Mouse (Mus musculus) frontal cortex, postnatal 25 days (tissue): ENCODE measurements around the gene Snx27.

Experiments used
- DNase-seq, 2 experiments: peaks; one replicate each; pipeline ENCODE4 v3.0.0; 2022; ENCODE audit warnings: low spot score in 2 of 2

Gene Snx27

GRCm38 (mm10) chr3:94582456-94582891 is at the start of gene Snx27:
Gene Snx27, minus strand, starts transcription at chr3:94582716.
- peak; percentile 79 to 84 for DNase-seq

DNA sequence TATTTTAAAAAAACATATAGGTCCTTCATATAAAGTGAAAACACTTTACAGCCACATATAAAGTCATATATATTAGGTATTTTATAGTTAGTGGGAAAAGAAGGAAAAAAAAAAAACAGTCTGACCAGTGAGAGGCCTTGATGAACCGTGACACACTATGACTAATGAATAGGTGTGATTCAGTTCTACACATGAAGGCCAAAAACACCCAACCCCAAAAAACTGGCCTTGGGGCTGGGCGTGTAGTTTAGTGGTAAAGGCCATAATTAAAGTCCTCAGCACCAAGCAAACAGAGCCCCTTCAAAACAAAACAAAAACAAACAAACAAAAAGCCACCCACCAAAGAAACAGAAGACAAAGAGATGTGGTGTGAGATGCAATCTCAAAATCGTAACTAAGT is 47.4 kb upstream of the Snx27 start:
- no peak for DNase-seq

DNA sequence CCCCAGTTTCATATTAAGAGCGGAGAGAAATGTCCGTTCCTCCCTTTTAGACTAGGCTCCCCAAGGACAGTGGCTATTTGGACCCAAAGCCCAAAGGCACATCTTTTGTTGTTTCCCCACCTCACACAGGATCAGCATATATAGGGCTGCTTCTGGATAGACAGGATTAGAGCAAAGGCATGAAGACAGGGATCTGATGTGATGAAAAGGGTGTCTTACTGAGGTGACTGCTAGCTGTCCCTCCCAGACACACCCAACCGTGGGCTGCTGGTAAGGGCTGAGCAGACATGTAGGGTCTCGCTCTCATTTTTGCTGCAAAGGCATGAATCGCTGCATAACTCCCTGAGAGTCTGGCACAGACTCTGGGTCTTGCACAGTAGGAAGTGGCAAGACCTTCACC is 46.2 kb upstream of the Snx27 start:
- no peak for DNase-seq

- no peak for DNase-seq
Observed at GRCm38 (mm10) chr3:94624281-94624680, 41.8 kb upstream of the Snx27 start.

DNA sequence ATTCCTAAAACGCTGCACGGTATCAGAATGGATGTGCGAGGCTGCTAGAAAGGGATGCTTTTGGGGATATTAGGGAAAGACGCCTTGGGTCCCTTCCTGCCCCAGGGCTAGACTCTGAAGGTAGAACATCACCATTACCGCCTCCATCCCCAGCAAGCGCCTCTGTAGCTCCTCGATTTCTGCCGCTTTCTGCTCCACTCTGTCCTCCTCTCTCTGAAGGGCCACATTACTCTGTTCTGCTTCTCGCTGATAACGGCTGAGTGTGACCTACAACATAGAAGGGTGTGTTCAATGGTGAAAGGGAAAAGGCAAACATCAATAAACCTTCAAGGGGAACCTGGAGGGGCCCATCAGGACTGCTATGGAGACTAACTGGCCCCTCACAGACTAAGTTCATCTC is 40.0 kb upstream of the Snx27 start:
- DNase-seq: no peak

GRCm38 (mm10) chr3:94621740-94622507 is 39.4 kb upstream of the Snx27 start:
- DNase-seq: no peak

- DNase-seq: peak in 1 of 2 experiments; percentile 20
Observed at GRCm38 (mm10) chr3:94616717-94617116, 34.2 kb upstream of the Snx27 start.

DNA sequence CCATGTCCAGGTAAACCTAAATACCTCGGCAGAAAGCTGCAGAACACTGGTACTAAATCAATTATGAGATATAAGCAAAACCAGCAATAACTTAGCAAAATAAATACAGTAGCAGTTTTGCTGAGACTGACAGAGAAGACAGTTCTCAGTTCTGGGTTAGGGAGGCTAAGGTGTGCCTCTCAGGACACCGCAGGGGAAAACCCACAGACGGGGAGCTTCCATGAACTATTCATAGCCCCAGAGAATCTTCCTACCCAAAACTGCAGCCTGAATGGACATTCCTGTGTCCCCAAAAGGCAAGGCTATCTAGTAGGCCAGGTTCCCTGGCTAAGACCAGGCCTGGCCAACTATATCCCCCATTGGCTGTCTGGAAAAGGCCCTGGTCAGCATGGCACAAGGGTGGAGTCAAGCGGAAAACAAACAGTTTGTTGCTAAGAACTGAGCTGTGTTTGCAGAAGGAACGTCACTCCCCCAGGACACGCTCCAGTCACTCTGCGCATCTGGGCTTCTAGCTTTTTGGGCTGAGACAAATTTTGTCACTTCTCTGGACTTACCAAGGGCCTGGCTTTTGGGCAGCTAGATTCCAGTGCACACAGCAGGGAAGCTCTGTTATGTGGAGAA is 30.9 kb upstream of the Snx27 start:
- no peak for DNase-seq

- DNase-seq: no peak
Observed at GRCm38 (mm10) chr3:94612274-94612673, 29.8 kb upstream of the Snx27 start.

- DNase-seq: no peak
Observed at GRCm38 (mm10) chr3:94611834-94612233, 29.3 kb upstream of the Snx27 start.

- DNase-seq: peak in 1 of 2 experiments; percentile 4
Observed at GRCm38 (mm10) chr3:94611343-94611742, 28.8 kb upstream of the Snx27 start.

- DNase-seq: no peak
Observed at GRCm38 (mm10) chr3:94610581-94610980, 28.1 kb upstream of the Snx27 start.

GRCm38 (mm10) chr3:94609621-94610020 is 27.1 kb upstream of the Snx27 start:
- DNase-seq: no peak

GRCm38 (mm10) chr3:94601959-94602358 is 19.4 kb upstream of the Snx27 start:
- DNase-seq: peak in 1 of 2 experiments; percentile 17

DNA sequence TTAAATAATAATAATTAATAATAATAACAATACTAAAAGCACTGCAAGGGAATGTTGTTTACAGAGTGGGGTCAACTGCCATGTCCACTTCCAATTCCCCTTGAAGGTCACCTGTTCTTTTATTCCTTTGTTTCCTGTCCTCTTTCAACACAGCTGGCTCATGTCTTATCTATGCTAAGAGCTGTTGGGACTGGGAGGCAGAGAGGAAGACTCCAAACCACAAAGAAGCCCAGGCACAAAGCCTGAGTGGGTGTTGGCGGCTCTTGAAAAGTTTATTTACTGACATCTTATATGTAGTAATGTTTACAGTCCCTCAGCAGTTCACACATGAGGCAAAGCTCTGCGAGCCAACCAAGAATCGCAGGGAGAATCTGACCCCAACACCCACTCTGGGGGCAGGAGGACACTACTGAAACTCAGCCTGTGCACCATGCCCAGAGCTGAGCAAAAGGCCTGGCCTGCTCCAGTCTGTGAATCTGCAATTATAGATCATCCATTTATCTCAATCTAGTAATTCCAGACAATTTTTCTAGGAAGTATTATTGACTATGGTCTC is 14.8 kb upstream of the Snx27 start:
- DNase-seq: no peak

- no peak for DNase-seq
Observed at GRCm38 (mm10) chr3:94595871-94596287, 13.4 kb upstream of the Snx27 start.

- DNase-seq: no peak
Observed at GRCm38 (mm10) chr3:94591066-94591465, 8.6 kb upstream of the Snx27 start.

DNA sequence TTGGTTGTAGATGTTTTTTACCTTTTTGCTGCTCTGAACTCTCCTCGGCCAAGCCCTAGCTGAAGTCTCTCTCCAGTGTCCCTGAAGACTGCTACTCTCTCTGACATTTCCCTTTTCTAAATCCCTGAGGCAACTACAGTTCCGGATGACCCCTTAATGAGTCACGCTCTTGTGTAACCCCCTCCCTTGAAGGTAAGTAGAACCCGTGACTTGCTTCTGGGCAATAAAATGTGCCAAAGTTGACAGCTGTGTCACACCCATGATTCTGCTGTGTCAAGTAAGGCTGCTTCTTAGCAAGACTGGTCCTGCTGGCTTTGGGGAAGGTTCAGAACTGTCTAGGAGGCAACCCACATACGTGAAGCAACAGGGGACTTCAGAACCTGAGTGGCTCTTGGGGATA is 5.4 kb upstream of the Snx27 start:
- no peak for DNase-seq

GRCm38 (mm10) chr3:94582944-94583343 is 428 bp upstream of the Snx27 start:
- no peak for DNase-seq

GRCm38 (mm10) chr3:94581793-94582455 is 592 bp downstream of the Snx27 start:
- DNase-seq: no peak

DNA sequence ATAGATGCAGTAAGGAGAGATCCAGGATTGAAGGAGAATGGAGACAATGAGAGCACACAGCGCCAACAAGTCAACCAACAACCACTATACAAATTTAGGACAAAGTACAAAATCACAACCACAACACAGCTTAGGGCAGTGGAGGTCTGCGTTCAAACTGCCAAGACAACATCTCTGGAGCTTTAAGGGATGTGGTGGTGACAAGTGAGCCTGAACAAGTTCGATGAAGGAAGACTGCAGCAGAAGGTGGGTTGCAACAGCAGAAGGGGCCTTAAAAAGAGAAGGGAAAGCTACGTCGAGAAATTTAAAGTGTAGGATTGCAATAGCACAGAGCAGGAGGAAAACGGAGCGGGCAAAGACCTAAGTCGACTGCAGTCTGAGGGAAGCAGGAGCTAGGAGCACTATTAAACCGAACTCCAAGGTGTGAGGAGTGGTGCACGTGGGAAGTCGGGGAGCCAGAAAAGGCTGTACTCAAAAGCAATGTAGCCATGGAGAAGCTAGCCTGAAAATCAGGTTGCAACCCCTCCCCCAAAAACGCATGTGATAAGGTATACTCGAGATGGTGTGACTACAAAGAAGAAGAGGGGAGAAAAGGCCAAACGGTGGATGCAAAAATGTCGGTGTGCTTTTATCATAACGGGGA is 1.3 kb downstream of the Snx27 start:
- peak; percentile 7 to 10 for DNase-seq

DNA sequence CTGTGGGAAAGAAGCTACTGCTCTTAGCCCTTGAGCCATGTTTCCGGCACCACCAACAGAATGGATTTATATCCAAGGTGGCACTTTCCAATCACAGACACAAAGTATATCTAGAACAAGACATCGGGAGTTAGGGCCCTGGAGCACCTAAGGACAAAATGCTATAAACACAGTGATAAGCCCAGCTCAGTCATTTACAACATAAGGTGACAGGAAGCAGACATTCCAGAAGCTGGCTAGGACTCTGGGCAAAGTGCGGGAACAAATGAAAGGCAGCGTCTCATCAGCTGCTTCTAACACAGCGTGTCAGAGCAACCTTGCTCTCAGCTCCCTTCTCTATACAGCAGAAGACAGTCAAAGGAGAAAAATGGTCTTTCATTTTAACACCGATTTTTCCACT is 8.0 kb downstream of the Snx27 start:
- DNase-seq: no peak
